Mouse (Mus musculus) cerebellum, adult 11 months (tissue): ENCODE data around the gene Ddb2.
A peak's percentile ranks its signal among the peaks of the same experiment; 100 is the strongest.
"Not testable (repeated sequence)": the region's sequence is repeated elsewhere in the genome, so short reads cannot be mapped to it uniquely, and the experiment has no call there.

ENCODE experiments used
- DNase-seq: peaks from one replicate; pipeline ENCODE4 v3.0.0; 2022

The Ddb2 gene

GRCm38 (mm10) chr2:91254725-91255380 is 18.1 kb upstream of the Ddb2 start:
- no peak for DNase-seq

GRCm38 (mm10) chr2:91252512-91252911 is 15.7 kb upstream of the Ddb2 start:
- no peak for DNase-seq

DNA sequence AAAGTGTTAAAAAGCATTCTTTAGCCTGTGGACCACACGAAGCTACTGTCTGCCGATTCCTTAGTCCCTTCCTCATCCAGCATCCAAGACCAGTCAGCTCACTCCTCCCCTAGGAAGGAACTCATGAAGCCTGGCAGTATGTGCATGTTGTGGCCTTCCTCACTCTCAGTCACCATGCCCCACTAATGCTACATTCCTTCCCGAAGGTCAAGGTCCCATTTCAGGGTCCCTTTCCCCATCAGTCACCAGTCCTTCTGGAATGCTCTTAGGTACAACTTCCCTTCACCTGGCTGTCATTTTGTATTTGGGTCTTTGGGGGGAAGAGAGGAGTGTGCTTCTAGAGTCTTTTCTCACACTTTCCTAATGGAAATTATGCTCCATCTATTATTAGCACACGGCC is 15.2 kb upstream of the Ddb2 start:
- no peak for DNase-seq

DNA sequence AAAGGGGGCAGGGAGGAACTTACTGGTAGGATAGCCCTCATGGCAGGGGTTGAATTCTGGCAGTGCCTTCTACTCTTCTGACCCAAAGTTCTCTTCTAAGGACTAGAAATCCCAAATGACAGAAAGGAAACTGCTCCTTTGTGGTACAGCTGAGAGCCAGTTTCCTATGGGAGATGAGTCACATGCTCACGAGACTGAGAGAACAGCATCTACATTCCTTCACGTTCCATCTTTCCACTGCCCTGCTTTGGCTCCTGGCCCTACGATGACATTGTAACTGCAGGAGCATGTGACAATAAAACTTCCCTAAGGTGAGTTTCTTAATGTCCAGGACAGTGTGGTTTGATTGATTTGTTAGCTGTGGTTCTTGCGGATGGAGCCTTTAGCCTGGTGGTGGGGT is 11.6 kb upstream of the Ddb2 start:
- no peak for DNase-seq

- DNase-seq = no peak
These were observed 7.9 kb upstream of the Ddb2 start for GRCm38 (mm10) chr2:91244557-91245228.

DNA sequence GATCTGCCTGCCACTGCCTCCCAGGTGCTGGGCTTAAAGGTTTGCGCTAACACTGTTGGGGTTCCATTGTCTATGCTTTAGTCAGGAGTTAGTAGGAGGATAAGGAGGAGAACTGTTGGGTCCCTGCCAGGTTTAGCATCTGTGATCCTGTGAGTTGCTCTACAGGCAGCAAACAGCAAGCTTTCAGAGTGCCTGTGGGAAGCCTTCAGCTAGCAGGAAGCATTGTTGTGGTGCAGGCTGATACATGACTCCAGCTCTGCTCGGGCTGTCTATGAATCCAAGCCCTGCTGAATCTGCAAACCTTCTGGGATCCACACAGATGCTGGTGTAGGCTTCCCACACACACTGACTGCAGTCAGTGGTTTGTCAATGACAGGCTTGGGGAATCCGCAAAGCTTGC is 6.6 kb upstream of the Ddb2 start:
- peak; percentile 30 for DNase-seq

- DNase-seq = no peak
These were observed 5.8 kb upstream of the Ddb2 start for GRCm38 (mm10) chr2:91242547-91242946.

DNA sequence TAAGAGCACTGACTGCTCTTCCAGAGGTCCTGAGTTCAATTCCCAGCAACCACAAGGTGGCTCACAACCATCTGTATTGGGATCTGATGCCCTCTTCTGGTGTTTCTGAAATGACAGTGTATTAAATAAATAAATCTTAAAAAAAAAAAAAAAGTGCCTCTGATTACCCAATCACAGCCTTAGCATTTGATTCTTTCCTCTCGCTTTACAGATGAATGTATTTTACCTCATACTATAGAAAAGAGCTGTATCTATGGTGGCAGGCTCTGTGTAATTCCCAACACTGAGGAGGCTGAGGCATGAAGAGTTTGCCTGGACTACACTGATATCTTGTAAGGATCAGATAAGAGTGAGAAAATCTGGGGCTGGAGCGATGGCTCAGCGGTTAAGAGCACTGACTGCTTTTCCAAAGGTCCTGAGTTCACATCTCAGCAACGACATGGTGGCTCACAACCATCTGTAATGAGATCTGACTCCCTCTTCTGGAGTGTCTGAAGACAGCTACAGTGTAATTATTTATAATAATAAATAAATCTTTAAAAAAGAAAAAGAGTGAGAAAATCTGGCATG is 814 bp upstream of the Ddb2 start:
- DNase-seq = not testable (repeated sequence)

GRCm38 (mm10) chr2:91229735-91230134 is 7.0 kb downstream of the Ddb2 start:
- DNase-seq = no peak

- no peak for DNase-seq
These were observed 13.2 kb downstream of the Ddb2 start for GRCm38 (mm10) chr2:91223614-91224013.

DNA sequence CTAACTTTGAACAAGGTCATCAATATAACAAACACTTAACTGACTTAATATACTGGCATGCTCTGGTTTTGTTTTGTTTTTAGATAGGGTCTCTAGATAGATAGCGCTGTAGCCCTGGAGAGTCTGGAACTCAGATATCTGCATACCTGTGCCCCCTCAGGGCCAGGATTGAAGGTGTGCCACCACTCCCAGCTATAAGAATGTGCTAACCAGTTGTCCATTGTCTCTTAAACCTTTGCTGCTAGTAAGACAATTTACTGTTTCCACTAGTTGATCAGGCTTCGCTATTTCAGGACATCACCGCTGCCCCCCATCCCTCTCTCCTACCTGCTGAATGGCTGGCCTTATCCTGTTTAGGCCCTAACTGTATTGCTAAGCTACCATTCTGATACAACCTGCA is 16.3 kb downstream of the Ddb2 start:
- no peak for DNase-seq

GRCm38 (mm10) chr2:91217032-91217431 is 19.8 kb downstream of the Ddb2 start:
- no peak for DNase-seq

- DNase-seq = no peak
These were observed 23.5 kb downstream of the Ddb2 start for GRCm38 (mm10) chr2:91213311-91213710.

GRCm38 (mm10) chr2:91206254-91206775 is 30.5 kb downstream of the Ddb2 start:
- DNase-seq = no peak

GRCm38 (mm10) chr2:91202972-91203656 is 33.7 kb downstream of the Ddb2 start:
- no peak for DNase-seq

DNA sequence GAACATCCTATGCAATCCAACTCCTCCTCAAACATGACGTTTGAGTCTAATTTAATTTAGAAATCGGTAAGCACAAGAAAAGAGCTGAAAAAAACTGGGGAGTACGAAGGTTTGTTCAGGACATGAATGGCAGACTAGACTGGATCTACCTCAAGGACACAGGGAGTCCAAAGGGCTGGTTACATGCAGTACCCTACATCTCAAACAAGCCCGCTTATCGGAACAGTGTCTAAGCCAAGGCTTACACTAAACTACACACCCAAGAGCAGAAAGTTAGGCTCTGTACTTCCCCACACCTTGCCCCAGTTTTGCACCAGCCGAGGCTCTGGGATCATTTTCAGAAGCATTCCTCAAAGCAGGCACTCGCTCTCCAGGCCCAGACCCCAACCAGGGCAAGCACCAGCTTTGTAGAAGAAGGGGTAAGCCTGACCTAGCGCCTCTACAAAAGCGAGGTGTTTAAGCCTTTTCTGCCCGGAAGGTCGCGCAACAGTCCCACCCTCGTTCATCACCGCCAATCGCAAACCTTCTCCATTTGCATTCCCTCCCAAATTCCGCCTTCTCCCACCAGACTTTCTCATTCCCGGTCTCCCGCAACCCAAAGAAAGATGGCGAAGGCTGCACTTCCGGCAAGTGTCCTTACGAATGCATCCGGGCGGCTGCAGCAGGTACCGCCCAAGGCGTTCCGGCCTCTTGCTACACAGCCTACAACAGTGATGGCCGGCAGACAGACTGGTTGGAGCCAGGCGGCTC is 34.4 kb downstream of the Ddb2 start, which contains the start of the genes Nr1h3 and Acp2:
TSS of gene Nr1h3 (minus strand) at position 613 of the 750 bp plus-strand sequence.
TSS of gene Acp2 (plus strand) at position 664 of the 750 bp plus-strand sequence.
- peak; percentile 93 for DNase-seq

DNA sequence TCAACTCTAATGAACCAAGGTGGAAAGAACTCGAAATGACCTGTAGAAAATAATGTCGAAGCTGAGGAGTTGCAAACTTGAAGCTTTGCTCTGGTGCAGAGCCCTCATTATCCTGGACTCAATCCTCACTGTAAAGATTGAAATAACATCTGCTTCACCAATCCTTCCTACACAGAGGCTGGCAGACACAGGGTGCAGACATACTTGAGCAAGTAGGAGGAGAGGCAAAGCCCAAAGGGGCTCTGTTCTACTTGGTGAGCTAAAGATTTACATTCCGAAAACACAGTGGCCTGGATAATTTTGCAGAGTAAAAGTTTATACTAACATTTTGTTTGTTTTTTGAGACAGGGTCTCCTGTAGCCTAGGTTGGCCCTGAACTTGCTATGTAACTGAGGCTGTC is 37.9 kb downstream of the Ddb2 start:
- DNase-seq = no peak

- no peak for DNase-seq
These were observed 40.2 kb downstream of the Ddb2 start for GRCm38 (mm10) chr2:91196577-91197001.

DNA sequence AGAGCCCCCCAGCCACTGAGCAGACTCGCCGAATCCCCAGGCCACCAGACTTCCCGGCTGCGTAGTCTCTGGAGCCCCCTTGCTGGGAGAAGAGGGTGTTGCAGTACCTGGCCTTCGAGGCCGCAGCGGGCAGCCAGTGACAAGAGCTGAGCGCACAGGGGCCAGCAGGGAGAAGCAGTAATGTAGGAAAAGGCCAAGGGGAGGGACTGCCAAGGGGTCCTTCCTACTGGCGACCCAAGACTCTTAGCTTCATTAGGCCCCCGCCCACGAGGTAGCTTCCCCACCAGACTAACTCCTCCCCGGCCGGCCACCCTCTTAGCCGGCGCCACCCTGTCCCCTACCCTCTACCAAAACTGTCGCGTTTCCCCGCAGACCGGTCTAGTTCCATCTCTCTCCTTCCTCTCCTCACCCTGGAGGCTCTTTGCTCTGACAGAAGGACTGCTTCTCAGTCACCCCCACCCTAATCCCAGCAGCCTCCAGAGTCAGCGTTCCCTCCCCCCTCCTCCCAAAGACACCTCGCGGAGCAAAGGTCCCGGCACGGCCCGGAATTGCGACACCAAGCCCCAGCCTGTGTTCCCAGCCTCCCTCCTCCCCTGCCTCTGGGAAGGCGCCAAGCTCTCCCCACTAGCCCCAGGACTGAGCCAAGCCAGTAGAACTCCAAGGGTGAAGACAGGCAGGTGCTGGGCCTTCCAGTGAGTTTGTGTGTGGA is 42.0 kb downstream of the Ddb2 start:
- peak; percentile 75 for DNase-seq

- DNase-seq = no peak
These were observed 46.3 kb downstream of the Ddb2 start for GRCm38 (mm10) chr2:91190501-91190900.

- no peak for DNase-seq
These were observed 49.4 kb downstream of the Ddb2 start for GRCm38 (mm10) chr2:91187431-91187830.

GRCm38 (mm10) chr2:91186208-91186607 is 50.6 kb downstream of the Ddb2 start:
- DNase-seq = no peak
